Mouse (Mus musculus): ENCODE measurements around the gene Itpr2.

DNA sequence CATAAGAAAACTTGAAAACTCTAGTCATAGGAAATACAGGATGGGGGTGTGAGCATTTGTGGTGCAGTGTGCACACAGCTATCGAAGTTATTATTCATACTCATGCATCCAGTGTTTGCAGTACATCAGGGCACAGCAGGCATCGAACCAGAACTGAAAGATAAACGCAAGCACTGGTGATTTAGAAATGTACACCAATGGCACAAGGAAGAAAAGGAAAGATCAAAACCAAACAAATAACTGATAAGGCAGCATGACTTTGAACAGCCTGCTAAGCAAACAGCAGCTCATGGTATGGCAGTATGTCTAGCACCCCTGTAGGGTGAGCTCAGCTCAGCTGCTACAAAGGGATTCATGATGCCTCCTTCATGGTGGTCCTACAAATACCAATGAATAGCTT, 13.3 kb downstream of the Itpr2 start:
- TF ChIP-seq FLI1 (IDR thresholded peaks at IDR 0.05; ENCODE audit: low read length) = no peak
- no peak for TF ChIP-seq GATA1 (IDR thresholded peaks at IDR 0.05; ENCODE audit: borderline replicate concordance, low read length)

All from megakaryocyte, embryonic 14.5 days (primary cell).